Mouse (Mus musculus) adrenal gland, adult 18-20 months (tissue): ENCODE results near the gene Abcb11. TPM values are rescaled to one million over a fixed set of nuclear protein-coding genes. Genes with fewer than 3 reads are reported as not detected.
"Not testable (repeated sequence)": the region's sequence is repeated elsewhere in the genome, so short reads cannot be mapped to it uniquely, and the experiment has no call there.

Experiments
- DNase-seq, 2 experiments: peaks; one replicate each; pipeline ENCODE4 v3.0.0; 2021 to 2022; ENCODE audit warnings: low spot score in 2 of 2
- long read RNA-seq, 2 experiments: library from polyadenylated mRNA; stranded (forward); transcript quantifications; one replicate each; pipeline ENCODE4 v2.0.0; 2021
- total RNA-seq, 2 experiments: library from RNA; stranded (reverse); gene quantifications; 1 replicate in 1 of 2; 2 replicates in 1 of 2; pipeline ENCODE4 v1.2.3; 2021

Abcb11 gene
- total RNA-seq: not detected
- long read RNA-seq, experiment 1: 0 reads
- long read RNA-seq, experiment 2: 0 reads

DNA sequence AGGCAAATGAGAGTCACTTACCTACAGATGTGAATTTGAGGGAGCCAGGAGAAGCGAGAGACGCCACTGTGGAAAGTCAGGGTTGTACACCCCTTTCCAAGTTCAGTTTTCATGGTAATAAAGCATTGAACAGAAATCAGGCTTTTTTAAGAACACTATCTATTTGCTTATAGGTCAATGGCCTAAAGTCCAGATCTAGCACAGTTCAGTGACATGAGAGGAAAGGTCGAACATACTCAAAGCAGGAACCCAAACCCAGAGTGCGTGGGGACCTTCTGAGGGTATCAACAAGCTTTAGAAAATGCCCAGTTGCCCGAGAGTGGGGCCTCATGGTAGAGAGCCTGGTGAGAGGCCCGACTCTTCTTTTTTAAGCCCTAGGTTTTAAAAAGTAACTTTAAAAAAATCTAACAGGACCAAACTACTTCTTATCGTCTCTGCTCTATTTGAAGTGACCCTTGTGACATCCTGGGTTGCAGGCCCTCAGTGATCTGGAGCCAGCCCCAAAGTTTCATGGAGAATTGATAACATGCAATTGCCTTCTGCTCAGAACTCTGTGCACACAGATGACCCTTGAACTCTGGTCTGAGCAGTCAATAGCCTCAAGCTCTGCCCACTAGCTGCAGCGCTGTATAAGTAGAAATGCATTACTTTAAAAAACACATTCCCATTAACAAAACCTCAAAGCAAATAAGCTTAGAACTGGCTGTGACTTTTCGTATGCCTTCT, at the start of gene Abcb11:
Gene Abcb11, minus strand, starts transcription at position 121 of the 726 bp plus-strand sequence.
- DNase-seq: no peak

DNA sequence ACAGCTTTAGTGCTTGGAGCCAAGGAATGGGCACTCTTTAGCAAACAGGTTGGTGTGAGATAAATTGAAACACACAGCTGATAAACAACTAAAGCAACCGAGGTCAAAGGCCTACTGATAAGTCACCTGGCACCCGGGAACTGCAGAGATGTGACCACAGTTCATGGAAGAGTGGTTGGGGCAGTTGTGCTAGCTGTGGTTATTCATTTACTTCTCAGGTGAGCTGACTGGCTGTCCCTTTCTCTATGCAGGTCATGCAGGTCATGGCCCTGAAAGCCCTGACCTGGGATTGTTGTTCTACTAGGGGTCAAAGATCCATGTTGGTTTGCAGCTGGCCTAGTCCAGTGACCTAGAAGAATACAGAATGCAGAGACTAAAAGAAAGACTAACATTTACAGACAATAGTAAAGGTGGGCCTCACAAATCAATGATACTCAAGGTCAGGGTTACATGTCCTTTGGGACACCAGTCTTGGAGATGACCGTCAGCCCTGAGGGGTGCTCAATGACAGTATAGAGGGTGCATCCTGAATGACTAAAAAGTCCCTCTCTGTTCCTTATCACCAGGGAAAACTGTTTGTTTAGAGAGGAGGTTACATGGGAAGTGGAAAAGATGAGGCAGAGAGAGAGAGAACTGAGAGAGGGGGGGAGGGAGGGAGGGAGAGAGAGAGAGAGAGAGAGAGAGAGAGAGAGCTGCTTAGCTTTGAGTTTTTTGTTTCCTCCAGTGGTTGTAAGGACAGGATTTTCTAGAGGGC, 43.9 kb upstream of the Abcb11 start:
- DNase-seq: no peak

DNA sequence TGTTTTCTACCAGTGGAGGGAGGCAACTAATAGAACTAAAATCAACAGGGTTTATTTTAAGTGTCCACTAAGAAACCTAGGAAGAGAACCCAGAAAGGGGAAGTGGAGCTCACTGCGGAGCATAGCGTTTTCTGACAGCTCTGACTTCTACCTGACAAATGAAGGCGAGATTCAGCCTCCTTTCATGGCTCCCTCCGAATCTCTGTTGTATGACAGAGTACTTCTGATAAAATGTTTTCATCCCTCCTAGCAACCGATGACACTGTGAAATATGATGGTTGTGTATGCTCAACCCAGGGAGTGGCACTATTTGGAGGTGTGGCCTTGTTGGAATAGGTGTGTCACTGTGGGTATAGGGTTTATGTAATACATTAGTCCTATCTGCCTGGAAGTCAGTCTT, 40.4 kb upstream of the Abcb11 start:
- DNase-seq: no peak

DNA sequence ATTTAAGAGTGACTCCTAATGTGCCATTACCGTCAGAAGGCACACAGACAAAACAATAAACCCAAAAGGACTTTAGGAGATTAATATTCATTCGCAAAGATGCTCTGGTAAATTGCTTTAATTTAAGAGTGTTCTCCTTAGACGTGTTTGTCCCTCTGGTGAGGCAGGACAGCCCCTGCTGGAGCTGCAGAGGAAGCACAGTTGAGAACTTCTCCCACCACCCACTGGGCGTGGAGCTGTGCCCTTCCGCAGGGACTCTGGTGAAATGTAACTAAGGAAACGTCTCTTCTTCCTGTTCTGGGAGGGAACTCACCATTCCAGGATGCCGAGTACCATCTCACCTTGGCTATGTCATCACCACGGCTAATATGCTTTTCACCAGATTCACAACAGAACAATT, 39.3 kb upstream of the Abcb11 start:
- DNase-seq: no peak

DNA sequence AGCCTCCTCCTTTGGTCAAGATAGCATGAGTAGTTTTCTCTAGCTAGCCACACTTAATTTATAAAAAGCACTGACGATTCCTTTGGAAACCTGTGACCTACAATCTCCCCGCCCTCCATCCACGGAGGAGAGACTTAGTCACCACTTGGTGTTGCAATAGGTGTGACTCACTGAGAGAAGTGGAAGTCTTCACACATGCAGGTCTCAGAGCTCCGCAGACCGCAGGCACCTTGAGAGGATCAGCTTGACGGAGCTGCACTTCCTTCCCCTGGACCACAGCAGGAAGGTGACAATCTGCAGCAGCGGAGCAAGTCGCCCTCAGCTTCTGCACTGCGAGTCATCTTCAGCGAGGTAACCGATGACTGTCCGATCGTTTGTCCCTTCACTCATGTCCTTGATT, 37.9 kb upstream of the Abcb11 start, which contains the start of gene Dhrs9:
Gene Dhrs9, plus strand, starts transcription at position 165 of the 400 bp plus-strand sequence.
- DNase-seq: peak in 1 of 2 experiments; percentile 22

DNA sequence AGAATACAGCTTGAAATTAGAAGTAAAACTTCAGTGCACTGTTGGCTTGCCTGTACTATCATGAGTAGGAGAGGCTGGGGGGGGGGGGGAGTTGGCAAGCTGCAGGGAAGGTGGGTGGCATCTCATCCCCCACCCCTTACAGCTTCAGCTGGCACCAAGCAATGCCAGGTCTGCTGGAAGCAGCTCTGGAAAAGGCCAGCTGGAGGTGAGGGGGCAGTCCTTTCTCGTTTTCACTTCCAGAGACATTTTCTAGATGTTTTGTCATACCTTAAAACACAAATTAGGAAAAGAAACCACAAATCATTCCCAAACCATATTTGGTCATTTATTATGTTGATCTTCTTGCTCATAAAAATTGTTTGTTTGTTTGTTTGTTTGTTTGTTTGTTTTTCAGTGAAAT, 37.4 kb upstream of the Abcb11 start:
- no peak for DNase-seq

DNA sequence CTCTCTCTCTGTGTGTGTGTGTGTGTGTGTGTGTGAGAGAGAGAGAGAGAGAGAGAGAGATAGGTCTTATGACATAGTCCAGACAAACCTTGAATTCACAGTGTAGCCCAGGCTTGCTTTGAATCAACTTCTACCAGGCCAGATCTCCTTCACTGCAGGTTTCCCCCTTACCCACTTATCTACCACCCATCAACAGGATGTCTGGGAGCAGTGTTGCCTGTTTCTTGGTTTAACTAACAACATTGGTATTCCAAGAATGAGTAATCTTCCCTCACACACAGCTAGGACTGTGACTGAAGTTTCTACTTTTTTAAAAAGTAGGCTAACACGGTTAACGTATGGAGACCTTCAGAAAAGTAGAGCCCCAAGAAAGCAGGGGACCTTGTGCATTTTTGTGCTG, 34.4 kb upstream of the Abcb11 start:
- no peak for DNase-seq

DNA sequence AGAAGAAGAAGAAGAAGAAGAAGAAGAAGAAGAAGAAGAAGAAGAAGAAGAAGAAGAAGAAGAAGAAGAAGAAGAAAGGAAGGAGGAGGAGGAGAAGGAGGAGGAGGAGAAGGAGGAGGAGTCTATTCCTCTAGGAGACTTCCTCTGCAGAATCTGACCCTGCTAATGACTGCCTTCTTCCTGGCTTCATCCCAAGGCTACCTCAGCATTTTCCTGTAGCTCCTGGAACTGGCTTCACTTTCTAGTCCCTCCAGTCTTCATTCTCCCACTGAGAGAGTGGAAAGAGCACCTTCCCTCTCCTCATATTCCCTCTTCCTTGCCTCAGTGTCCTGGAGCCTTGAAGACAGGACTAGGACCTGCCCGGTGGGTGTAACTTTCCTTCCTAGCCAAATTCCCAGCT, 22.9 kb upstream of the Abcb11 start:
- no peak for DNase-seq

DNA sequence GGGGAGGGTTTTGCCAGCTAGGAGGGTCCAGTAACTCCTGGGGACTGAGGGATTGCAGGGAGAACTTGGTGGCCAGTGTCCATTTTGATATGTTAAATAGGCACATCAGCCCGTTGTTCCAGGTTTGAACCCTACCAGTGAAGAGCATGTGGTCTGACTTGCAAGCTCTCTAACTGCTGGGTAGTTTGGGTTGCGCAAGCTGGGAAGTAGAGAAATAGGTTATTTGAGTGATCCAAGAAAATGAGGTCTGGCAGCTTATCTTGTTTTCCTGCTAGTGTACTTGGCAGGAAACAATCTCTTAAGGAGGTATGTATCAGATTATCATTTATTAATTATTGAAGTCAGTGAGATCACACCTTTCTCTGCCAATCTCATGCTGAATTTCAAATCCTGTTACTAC, 22.4 kb upstream of the Abcb11 start:
- DNase-seq: no peak

DNA sequence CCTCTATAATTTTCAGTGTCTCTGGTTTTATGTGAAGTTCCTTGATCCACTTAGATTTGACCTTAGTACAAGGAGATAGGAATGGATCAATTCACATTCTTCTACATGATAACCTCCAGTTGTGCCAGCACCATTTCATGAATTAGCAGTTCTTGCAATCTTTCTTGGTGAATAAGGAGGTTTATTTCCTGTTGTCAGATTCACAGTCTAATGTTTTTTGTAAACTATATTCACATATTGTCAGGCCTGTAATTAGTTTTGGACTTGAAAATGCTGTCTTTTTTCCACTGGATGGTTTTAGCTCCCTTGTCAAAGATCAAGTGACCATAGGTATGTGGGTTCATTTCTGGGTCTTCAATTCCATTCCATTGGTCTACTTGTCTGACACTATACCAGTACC, 13.0 kb upstream of the Abcb11 start:
- not testable (repeated sequence) for DNase-seq

DNA sequence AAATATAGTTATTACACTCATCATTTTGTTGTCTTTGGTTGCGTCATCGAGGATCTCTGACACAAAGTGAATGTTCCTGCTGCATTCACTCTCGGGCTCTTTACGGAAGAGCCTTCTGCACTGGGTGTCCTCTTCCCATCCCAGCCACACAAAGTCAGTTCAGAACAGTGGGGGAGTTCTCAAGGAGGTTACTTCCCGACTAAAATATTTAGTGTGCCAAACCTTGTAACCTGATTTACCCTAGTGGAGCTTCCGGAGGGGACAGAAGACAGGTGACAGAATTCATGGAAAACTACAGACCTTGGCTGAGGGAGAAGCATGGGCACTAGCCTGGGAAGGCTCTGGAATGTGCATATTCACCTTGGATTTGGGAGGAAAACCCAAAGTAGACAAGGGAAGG, 910 bp downstream of the Abcb11 start:
- DNase-seq: no peak

DNA sequence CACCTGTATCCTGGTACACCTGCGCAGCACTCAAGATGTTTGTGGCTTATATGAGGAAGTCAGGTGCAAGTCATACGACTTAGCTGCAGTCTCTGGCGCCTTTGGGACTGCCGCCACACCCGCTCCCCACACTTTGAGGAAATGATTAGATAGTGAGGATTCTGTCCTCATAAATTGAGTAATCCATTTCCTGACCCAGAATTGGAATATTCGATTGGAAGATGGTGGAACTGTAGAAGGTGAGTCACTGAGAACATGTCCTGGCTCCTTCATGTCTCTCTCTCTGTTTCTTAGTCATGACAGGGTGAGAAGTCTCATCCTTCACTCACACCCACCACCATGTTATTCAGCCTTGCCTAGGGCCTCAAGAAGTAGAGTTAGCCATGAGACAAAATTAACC, 10.9 kb downstream of the Abcb11 start:
- DNase-seq: not testable (repeated sequence)

DNA sequence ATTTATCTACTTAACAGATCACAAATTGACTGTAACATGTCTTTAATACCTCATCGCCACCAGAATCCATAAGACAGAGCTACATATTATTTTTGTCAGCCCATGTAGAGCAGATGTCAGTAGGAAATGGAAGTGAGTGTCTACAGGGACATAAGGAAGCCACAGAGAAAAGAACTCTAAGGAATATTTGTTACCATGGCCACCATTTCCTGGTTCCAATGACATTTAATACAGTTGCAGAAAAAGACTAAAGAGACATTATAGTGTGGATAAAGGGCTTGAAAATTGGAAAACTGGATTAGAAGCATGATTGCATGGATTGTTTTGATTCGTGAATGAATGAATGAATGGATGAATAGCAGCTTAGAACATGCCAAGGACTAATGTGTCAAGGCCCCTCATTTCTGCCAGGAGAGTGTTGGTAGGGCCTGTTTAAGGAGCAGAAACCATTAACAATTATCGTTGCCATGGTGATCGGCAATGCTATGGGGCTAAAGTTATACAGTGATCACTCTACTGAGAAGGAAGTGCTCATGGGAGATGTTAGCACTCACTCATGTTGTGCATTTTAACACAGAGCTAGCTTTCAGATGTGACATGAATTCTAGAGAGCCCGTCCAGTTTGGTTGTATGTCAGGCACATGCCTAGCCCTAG, 13.8 kb downstream of the Abcb11 start:
- no peak for DNase-seq

DNA sequence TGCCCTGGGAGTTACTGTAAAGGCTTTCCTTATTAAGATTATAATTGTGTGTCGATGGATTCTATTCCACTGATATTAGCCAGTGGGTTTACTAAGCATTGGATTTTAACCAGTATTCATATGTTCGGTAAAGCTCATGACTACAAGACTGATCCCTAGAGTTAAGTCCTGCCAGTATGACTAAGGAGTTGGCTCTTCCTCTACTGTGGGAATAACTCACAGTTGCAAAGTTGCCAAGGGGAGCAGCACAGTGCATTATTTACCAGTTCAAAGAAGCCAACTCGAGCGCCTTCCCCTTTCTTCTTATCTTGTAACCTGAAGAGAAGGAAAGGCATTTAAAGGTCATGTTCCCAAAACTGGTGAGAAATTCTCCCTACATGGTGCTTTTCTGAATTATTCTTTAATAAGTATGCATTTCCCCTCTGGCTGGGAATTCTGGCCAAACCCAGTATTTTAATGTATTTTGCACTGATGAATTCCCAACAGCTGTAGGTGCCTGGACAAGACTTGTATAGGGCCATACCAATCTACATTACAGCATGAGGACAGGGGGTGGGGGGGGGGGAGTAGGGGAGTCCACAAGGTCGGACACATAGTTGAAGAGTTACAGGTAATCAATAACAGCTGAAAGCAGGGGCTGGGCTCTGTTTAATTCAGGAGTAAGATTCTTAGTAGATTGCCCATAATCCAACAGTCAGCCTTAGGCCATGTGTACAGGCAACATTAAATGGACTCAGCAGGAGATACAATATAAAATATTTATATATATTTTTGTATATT, 17.3 kb downstream of the Abcb11 start:
- DNase-seq: no peak

DNA sequence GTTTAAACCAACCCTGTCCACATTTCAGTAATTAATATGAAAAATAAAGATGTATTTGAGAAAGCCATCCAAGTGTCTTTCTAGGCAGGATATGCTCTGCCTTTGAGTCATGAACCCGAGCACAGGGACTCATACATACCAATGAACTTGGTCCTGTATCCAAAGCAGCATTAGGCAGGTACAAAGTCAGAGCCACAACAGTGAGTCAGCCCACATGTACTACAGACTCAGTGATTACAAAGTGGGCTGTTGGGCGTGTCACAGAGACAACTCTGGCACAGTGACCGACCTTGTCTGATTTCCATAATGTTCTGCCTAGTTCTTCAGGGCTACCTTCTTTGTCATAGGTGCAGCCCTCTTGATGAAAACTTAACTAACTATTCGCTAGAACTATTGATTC, 19.4 kb downstream of the Abcb11 start:
- no peak for DNase-seq

DNA sequence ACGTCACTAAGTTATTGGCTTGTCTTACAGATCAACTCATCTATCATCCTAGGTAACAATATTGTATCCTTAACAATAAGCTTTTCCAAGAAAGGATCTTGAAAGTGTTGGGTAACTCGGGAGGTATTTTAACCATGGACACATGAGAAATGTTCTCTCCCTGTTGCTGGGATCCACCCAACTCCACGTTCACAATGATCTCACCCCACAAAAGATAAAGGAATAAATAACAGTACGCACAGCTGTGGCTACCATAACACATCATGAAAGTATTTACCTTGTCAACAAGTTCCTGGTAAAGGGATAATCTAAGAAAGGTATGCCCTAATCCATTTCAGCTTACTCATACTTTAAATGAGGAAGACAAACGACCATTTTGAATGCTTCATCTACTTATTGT, 21.0 kb downstream of the Abcb11 start:
- no peak for DNase-seq

DNA sequence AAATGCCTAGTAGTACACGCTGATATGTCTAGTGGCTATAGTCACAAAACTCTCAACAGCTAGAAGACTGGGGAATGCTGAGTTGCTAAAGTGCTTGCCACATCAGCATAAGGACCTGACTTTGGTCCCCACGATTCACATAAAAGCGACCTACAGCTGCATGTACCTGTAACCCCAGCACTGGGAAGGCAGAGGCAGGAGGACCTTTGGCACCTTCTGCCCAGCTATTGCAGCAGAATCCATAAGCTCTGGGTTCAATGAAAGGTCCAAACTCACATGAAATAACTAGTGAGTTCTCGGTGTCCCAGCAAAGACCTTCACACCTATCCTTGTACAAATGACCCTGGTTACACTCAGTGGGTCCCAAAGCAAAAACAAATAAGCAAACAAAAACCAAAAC, 31.1 kb downstream of the Abcb11 start:
- DNase-seq: no peak

DNA sequence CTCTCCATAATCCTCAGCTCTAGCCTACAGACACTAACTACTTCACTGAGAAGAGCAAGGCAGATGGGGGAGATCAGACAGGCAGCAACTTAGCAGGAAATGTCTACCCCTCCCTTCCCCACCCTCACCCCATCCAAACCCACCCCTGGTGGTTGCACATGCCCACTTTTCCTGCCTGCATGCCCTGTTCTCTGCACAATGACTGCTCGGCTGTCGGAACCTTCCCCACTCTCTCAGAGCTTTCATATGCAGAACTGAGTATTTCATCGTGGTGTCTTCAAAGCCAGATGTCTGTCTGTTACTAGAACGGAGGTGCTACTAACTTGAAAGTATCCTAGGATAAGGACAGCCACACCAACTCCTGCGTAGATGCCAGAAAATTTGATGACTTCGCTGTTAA, 34.3 kb downstream of the Abcb11 start:
- no peak for DNase-seq

DNA sequence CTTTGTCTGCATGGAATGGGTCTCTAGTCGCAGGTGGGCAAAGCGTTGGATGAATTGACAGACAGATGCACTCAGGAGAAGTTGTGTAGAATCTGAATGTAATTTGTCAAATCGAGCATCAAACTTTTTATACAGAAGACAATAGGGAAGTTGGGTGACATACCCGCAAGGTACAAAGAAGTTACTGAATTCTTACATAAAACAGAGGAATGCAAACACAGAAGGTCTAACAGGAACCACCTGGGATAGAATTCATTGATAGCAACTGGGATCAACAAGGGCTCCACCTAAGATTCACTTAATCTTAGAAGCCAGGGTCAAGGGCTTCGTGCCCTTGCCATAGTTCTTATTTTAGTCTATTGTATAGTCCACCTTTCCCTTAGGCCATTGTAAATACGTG, 41.8 kb downstream of the Abcb11 start:
- DNase-seq: not testable (repeated sequence)

DNA sequence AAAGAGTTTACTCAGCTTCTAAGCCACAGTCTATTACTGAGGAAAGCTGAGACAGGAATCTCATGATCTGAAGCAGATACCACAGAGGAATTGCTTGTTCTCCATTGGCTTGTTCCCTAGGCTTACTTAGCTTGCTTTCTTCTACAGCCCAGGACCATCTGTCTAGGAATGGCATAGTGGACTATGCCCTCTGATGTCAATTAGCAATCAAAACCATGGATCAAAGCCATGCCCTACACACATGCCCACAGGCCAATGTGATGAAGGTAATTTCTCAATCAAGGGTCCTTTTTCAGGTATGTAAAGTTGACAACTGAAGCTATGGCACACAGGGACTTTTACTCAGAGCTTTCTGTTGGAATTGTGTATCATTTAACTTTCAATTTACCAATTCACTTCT, 47.9 kb downstream of the Abcb11 start:
- no peak for DNase-seq

DNA sequence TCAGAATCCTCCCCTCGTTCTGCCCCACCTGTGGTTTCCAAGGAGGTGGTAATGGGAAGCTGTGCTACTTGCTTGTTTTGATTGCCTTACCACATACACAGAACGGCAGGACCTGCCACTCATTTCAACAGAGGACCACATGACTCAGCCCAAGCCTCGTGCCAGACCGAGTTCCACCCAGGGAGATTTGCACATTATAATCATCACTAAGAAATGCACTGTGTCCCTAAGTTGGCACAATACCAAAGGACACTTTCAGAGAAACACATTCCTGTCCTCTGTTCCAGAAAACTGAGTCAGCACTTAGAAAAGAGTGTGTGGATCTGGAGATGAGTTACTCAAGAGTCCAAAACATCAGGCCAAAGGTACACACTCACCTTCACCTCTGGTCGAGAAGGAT, 53.4 kb downstream of the Abcb11 start:
- DNase-seq: peak in 1 of 2 experiments; percentile 31
